Mouse (Mus musculus) B cell, adult 2 months (primary cell): ENCODE measurements at regions not wholly inside any gene's neighbourhood (a gene's known extent, or its start where the extent isn't known, plus 50 kb on each side); places are given as distances from the start of the nearest gene placed in this dataset.

Experiments used
- DNase-seq, 2 experiments: peaks; one replicate each; pipeline ENCODE4 v3.0.0; 2022

DNA sequence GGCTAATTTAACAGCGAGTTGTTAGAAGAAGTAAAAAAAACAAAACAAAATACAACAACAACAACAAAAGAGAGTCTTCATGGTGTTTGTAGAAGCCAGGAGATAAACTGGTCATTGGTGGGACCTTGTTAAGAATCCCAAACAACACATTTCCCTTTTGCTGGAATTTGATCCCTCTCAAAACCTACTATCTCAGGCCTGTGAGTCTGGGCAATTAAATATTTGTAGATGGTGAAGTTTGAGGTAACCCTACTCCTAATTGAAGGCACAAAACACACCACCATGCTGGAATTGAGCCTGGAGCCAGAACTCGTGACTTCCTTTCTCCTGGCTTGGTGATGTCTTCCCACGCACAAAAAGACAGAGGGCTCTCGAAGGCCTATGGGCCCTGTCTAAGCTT is 65.4 kb upstream of the Akt3 start:
- no peak for DNase-seq

DNA sequence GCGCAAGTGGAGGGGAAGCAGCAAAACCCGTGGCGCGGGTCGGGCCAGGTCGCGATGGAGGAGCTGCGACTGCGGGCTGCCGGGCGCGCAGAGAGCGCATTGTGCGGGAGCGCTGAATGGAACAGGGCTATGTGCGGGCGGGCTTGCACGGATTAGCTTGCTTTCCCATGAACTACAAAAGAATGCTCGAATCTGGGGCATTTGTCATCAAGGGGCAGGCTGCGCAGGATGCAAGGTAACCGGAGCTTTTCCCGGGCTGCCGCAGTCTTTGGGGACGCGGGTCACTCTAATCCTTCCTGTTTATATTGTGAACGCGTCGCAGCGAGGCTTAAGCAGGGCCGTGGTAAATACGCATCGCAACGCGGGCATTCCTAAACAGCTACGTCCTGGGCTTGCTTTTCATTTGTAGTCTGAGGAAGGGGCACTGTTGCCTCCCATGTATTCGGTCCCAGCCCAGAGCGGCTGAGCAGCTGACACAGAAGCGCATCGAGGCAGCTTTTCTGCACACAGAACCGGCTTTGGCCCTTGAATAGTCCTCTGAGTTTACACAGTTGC is 64.8 kb upstream of the Akt3 start:
- DNase-seq, result peak; percentile 42 to 48

DNA sequence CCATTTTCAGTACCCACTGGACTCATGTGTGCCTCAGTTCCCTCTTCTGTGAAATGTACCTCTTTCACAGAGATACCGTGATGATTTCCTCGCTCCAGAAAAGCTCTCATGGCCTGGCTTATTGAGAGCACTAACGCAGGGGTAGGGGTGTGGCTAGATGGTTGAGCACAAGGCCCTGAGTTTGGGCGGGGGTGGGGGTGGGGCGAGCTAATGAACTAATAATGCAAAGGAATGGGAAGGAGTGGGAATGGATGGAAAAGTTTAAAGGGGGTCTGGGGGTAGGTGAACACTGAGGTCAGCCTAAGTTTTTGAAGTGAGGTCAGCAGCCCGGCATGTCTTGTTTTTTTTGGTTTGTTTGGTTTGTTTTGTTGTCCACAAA is 64.3 kb upstream of the Akt3 start:
- DNase-seq, result no peak

DNA sequence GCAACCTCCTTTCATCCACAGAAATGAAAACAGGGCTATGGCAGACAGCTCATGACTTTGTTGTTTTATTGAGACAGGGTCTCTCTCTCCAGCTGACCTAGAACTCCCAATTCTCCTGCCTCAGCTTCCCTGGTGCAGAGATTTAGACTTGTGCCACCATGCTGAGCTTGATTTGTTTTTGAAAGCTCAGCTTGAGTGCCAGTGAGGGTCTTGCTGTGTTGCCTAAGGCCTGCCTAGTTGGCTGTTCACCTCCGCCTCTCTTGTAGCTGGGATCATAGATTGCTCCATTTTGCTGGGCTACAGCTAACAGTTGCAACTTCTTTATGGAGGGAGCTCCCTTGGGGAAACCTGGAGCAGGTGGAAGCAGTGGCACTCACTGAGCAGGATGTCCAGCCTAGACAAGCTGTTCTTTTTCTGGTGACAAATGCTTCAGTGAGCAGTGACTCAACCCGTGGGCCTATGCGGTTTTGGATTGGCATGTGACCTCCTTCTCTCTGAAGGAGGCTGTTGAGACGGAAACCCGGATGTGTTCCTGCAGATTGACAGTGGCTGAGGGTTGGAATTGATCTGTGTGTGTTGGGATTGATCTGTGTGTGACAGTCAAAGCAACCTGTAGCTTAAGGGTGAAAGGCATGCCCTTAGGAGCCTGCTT is 63.8 kb upstream of the Akt3 start:
- peak; percentile 72 to 81 for DNase-seq

DNA sequence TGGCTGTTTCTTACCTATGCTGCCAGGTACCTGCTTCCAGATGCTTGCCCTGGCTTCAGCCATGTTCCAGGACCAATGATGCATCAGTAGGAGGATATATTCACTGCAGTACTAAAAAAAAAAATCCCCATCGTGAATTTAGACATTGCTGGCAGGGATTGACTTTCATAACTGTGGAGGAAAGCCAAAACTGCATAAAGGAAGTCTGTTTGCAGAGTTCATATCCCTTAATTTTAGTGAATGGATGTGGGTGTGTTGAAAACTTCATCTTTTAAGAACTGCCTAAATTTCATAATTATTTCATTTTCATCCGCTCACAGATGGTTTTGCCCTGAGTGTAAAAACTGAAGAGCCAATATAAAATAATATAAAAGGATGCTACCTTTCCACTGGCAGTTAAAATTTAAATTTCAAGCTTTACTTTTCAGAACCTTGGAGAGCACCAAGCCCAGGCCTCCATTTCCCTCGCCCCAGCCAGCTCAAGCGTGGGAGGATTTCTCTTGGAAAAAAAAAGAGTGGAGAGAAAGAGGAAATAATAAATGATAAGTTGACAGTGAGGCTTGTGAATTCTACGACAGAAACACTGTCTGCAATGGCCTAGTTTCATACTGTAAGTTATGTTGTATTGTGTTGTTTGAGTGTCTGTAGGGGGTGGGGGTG is 50.3 kb upstream of the Akt3 start:
- no peak for DNase-seq
